Mouse (Mus musculus) hindbrain, embryonic 12.5 days (tissue): Measurements from ENCODE around the gene Nrf1. TPM values are rescaled to one million over a fixed set of nuclear protein-coding genes. Genes with fewer than 3 reads are reported as not detected.
A peak's percentile ranks its signal among the peaks of the same experiment; 100 is the strongest.

Source experiments
- ATAC-seq: fragments of 200-750 bp; cut with Nextera tagmentation; 2 replicates; pipeline ENCODE4 v1.8.0; 2017; ENCODE audit warnings: moderate TSS enrichment; ENCODE audit not compliant: low FRiP score
- H3K27ac ChIP-seq: fragments of 300-500 bp; sonication (generic); 2 replicates; pipeline ENCODE4 v1.5.1; 2016; ENCODE audit warnings: mild to moderate bottlenecking
- H3K27me3 ChIP-seq: fragments of 300-500 bp; sonication (generic); 2 replicates; pipeline ENCODE4 v1.6.1; 2016; ENCODE audit warnings: mild to moderate bottlenecking
- H3K36me3 ChIP-seq: fragments of 300-500 bp; sonication (generic); 2 replicates; pipeline ENCODE4 v1.6.1; 2016; ENCODE audit warnings: mild to moderate bottlenecking
- H3K4me1 ChIP-seq: fragments of 300-500 bp; sonication (generic); 2 replicates; pipeline ENCODE4 v1.6.1; 2016
- H3K4me2 ChIP-seq: fragments of 300-500 bp; sonication (generic); replicated peaks from 2 replicates; pipeline ENCODE4 v1.6.1; 2016; ENCODE audit warnings: mild to moderate bottlenecking
- H3K4me3 ChIP-seq: fragments of 300-500 bp; sonication (generic); 2 replicates; pipeline ENCODE4 v1.5.1; 2016; ENCODE audit warnings: mild to moderate bottlenecking
- H3K9ac ChIP-seq: fragments of 300-500 bp; sonication (generic); 2 replicates; pipeline ENCODE4 v1.6.1; 2016; ENCODE audit warnings: mild to moderate bottlenecking, moderate library complexity
- H3K9me3 ChIP-seq: fragments of 300-500 bp; sonication (generic); replicated peaks from 2 replicates; pipeline ENCODE4 v1.6.1; 2016; ENCODE audit warnings: mild to moderate bottlenecking
- WGBS: fragments of 180-500 bp; shearing (Covaris S2); methylation state at CpG from one replicate; pipeline ENCODE4 v1.1.7; 2016; 5-methylcytosine and 5-hydroxymethylcytosine counted together
- polyA plus RNA-seq: library from polyadenylated mRNA; unstranded; fragments of >200 nt; fragmentation: Nextera tagmentation; extraction: Ambion mirVana; gene quantifications from 2 replicates; pipeline ENCODE4 v1.2.1, GENCODE M21; 2016

Nrf1 gene
- polyA plus RNA-seq, result 62.1 and 65.4 TPM in 2 replicates

GRCm38 (mm10) chr6:30047271-30048162 is at the start of gene Nrf1:
Nrf1 (plus strand) TSS chr6:30047988.
- Histone ChIP-seq H3K4me2 (peak within 1 kb of the TSS; percentile 75), H3K4me1 (peaks cover 23% of the 10 kb centered on the region), H3K27me3 (no peaks in the 10 kb centered on the region), H3K9me3 (no peaks in the 10 kb centered on the region), H3K4me3 (peak within 1 kb of the TSS; percentile 96), H3K27ac (peak within 1 kb of the TSS; percentile 100), H3K9ac (peak within 1 kb of the TSS; percentile 100), H3K36me3 (no peaks in the 10 kb centered on the region)
- WGBS, result 1% methylated on average over 48 of the region's 78 CpGs
- ATAC-seq, result peak; percentile 96

DNA sequence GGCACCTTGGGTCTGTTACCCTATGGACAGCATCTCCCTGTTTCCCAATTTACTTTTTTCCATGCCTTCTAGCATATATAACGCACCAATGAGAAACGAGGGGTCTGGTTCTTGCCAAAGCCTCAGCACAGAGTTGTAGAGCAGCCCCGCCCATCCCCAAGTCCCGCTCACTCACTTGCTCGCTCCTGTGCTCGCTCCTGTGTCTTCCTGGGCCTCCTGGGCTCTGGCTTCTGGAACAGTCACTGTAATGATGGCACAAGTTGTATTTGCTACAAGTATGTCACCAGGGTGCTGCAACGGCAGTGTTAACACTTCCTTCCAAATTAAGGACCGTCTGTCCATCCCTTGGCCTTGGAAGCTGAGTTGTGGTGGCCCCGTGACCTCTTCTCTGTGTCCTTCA is 49.6 kb upstream of the Nrf1 start:
- WGBS, result 75% methylated on average over 9 of the region's 9 CpGs
- no peak for ATAC-seq

DNA sequence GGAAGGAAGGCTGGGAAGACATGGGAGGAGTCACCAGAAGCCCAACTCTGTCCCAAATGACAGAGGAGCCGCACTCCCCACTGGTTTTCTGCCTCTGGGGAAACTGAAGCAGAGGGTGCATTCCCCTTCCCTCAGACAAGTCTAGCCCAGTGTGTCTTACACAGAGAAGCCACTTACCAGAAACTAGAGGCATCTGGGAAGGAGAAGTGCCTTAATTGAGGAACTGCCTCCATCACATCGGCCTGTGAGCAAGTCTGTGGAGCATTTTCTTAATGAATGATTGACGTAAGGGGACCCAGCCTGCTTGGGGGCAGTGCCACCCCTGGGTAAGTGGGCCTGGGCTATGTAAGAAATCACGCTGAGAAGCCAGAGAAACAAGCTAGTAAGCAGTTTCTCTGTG is 49.0 kb upstream of the Nrf1 start:
- ATAC-seq, result no peak
- H3K4me3 ChIP-seq, result no peak overlapping the region
- H3K9me3 ChIP-seq, result no peaks in the 10 kb centered on the region
- no peaks in the 10 kb centered on the region for H3K4me1 ChIP-seq
- no peaks in the 10 kb centered on the region for H3K27me3 ChIP-seq
- no peaks in the 10 kb centered on the region for H3K36me3 ChIP-seq
- no peak overlapping the region for H3K27ac ChIP-seq
- H3K4me2 ChIP-seq, result no peak overlapping the region
- no peak overlapping the region for H3K9ac ChIP-seq
- 75% methylated on average over 4 of the region's 4 CpGs for WGBS

More for the DNA sequence above, 49.6 kb upstream of the Nrf1 start:
- Histone ChIP-seq H3K9me3 (no peaks in the 10 kb centered on the region), H3K9ac (no peak overlapping the region), H3K4me2 (no peak overlapping the region), H3K27me3 (no peaks in the 10 kb centered on the region), H3K4me3 (no peak overlapping the region), H3K27ac (no peak overlapping the region), H3K36me3 (no peaks in the 10 kb centered on the region), H3K4me1 (no peaks in the 10 kb centered on the region)

DNA sequence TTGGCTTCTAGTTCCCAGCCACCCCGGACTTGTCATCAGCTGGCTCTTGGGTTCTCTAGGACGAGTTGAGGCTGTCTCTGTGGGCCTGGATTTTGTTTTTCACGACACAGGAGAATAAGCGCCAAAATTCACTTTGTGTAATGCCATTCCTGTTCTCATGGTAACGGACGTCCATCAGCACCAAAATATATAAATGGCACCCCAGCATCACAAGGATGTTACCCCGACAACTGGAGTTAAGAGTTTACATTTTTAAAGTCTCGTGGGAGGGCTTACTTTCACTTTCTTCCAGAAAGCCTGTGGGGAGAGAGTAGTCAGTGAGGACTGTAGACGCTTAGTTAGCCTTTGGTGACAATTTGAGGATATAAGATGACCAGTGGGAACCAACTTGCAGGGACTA is 45.2 kb upstream of the Nrf1 start:
- Histone ChIP-seq H3K4me3 (no peak overlapping the region), H3K9ac (no peak overlapping the region), H3K4me1 (no peaks in the 10 kb centered on the region)

GRCm38 (mm10) chr6:30005851-30006250 is 41.9 kb upstream of the Nrf1 start:
- no peaks in the 10 kb centered on the region for H3K9me3 ChIP-seq
- H3K4me1 ChIP-seq, result no peaks in the 10 kb centered on the region
- H3K4me2 ChIP-seq, result no peak overlapping the region
- no peak overlapping the region for H3K4me3 ChIP-seq
- H3K27ac ChIP-seq, result no peak overlapping the region
- no peaks in the 10 kb centered on the region for H3K27me3 ChIP-seq
- no peak overlapping the region for H3K9ac ChIP-seq
- H3K36me3 ChIP-seq, result no peaks in the 10 kb centered on the region
- 81% methylated on average over 1 of the region's 1 CpGs for WGBS
- ATAC-seq, result no peak

More for the DNA sequence above, 45.2 kb upstream of the Nrf1 start:
- H3K4me2 ChIP-seq, result no peak overlapping the region
- ATAC-seq, result no peak
- no peaks in the 10 kb centered on the region for H3K36me3 ChIP-seq
- H3K27ac ChIP-seq, result no peak overlapping the region
- H3K27me3 ChIP-seq, result no peaks in the 10 kb centered on the region
- WGBS, result 77% methylated on average over 9 of the region's 9 CpGs
- H3K9me3 ChIP-seq, result no peaks in the 10 kb centered on the region

- Histone ChIP-seq H3K27ac (no peak overlapping the region), H3K9ac (no peak overlapping the region), H3K4me3 (no peak overlapping the region), H3K4me1 (no peaks in the 10 kb centered on the region), H3K4me2 (no peak overlapping the region), H3K36me3 (no peaks in the 10 kb centered on the region), H3K9me3 (no peaks in the 10 kb centered on the region), H3K27me3 (no peaks in the 10 kb centered on the region)
- 86% methylated on average over 7 of the region's 7 CpGs for whole genome bisulfite sequencing
- no peak for ATAC-seq
Observed at GRCm38 (mm10) chr6:30009204-30009603, 38.6 kb upstream of the Nrf1 start.

GRCm38 (mm10) chr6:30013520-30013919 is 34.3 kb upstream of the Nrf1 start:
- no peak for ATAC-seq
- no peaks in the 10 kb centered on the region for H3K4me1 ChIP-seq
- no peaks in the 10 kb centered on the region for H3K36me3 ChIP-seq
- H3K27ac ChIP-seq, result no peak overlapping the region
- H3K4me3 ChIP-seq, result no peak overlapping the region
- no peak overlapping the region for H3K4me2 ChIP-seq
- H3K9ac ChIP-seq, result no peak overlapping the region
- no peaks in the 10 kb centered on the region for H3K27me3 ChIP-seq
- H3K9me3 ChIP-seq, result no peaks in the 10 kb centered on the region
- WGBS, result 44% methylated on average over 2 of the region's 2 CpGs

GRCm38 (mm10) chr6:30014187-30014864 is 33.5 kb upstream of the Nrf1 start:
- WGBS, result 73% methylated on average over 5 of the region's 5 CpGs
- Histone ChIP-seq H3K27ac (no peak overlapping the region), H3K9me3 (no peaks in the 10 kb centered on the region), H3K27me3 (no peaks in the 10 kb centered on the region), H3K4me1 (no peaks in the 10 kb centered on the region), H3K4me2 (no peak overlapping the region), H3K4me3 (no peak overlapping the region), H3K9ac (no peak overlapping the region), H3K36me3 (no peaks in the 10 kb centered on the region)
- no peak for ATAC-seq

DNA sequence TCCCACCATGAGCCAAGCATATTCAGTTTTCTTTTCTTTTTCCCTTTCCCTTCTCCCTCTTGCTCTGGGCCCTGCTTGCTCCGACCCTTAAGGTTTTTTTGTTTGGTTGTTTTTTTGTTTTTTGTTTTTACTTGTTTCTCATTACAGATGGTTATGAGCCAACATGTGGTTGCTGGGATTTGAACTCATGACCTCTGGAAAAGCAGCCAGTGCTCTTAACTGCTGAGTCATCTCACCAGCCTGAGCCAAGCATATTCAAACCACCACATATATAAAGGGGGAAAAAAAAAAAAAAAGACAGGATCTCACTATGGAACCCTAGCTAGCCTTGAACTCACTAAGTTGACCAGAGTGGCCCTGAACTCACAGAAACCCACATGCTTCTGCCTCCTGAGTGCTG is 26.5 kb upstream of the Nrf1 start:
- no peak for ATAC-seq
- WGBS, result 87% methylated on average over 1 of the region's 1 CpGs

GRCm38 (mm10) chr6:30021656-30022055 is 26.1 kb upstream of the Nrf1 start:
- Histone ChIP-seq H3K4me2 (no peak overlapping the region), H3K36me3 (no peaks in the 10 kb centered on the region), H3K9me3 (no peaks in the 10 kb centered on the region), H3K4me1 (no peaks in the 10 kb centered on the region), H3K9ac (no peak overlapping the region), H3K27me3 (no peaks in the 10 kb centered on the region), H3K27ac (no peak overlapping the region), H3K4me3 (no peak overlapping the region)
- 65% methylated on average over 5 of the region's 5 CpGs for WGBS
- no peak for ATAC-seq

More for the DNA sequence above, 26.5 kb upstream of the Nrf1 start:
- H3K9ac ChIP-seq, result no peak overlapping the region
- no peak overlapping the region for H3K4me3 ChIP-seq
- H3K4me2 ChIP-seq, result no peak overlapping the region
- H3K27me3 ChIP-seq, result no peaks in the 10 kb centered on the region
- H3K4me1 ChIP-seq, result no peaks in the 10 kb centered on the region
- H3K36me3 ChIP-seq, result no peaks in the 10 kb centered on the region
- no peaks in the 10 kb centered on the region for H3K9me3 ChIP-seq
- H3K27ac ChIP-seq, result no peak overlapping the region

DNA sequence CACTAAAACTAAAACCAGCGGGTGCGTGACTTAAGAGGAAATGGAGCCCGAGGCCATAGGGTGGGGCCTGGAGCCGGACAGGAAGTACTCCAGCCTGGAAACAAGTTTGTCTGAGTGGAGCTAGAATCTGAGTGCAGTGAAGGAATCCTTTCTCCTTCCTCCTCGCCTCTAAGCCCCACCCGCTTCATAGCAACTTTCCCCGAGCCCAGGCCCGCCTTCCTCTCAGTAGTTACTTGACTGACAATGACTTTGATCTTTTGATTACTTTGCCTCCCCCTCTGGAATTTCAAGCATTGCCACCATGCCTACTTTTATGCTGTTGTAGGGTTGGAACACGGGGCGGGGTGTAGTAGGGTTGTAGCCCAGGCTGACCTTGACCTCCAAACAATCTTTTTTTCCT is 21.0 kb upstream of the Nrf1 start:
- no peaks in the 10 kb centered on the region for H3K9me3 ChIP-seq
- H3K27ac ChIP-seq, result no peak overlapping the region
- H3K27me3 ChIP-seq, result no peaks in the 10 kb centered on the region
- ATAC-seq, result no peak
- no peaks in the 10 kb centered on the region for H3K4me1 ChIP-seq
- H3K4me3 ChIP-seq, result no peak overlapping the region
- no peak overlapping the region for H3K9ac ChIP-seq
- no peaks in the 10 kb centered on the region for H3K36me3 ChIP-seq
- H3K4me2 ChIP-seq, result no peak overlapping the region
- 57% methylated on average over 10 of the region's 10 CpGs for WGBS

DNA sequence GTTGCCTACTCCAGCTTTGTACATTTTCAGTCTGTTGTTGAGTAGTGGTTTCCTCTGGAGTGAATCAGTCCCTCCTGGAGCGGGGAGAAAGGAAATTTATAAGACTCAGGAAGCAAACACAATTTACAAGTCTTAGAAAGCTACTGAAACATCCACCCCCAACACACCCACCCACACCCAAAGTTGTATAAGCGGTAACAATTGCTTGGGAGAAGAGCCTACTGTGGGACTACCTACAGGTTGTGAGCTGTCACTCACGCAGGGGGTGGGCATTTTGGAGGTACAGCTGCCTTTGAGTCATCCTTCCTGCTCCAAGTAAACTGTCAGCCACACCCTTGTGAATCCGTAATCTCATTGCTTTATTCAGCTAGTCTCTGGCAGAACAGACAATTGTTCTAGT is 19.4 kb upstream of the Nrf1 start:
- no peak overlapping the region for H3K9ac ChIP-seq
- 73% methylated on average over 4 of the region's 4 CpGs for WGBS

More for the DNA sequence above, 19.4 kb upstream of the Nrf1 start:
- no peak overlapping the region for H3K27ac ChIP-seq
- no peak for ATAC-seq
- no peaks in the 10 kb centered on the region for H3K9me3 ChIP-seq
- H3K36me3 ChIP-seq, result no peaks in the 10 kb centered on the region
- no peaks in the 10 kb centered on the region for H3K4me1 ChIP-seq
- H3K4me2 ChIP-seq, result no peak overlapping the region
- no peak overlapping the region for H3K4me3 ChIP-seq
- no peaks in the 10 kb centered on the region for H3K27me3 ChIP-seq
